In the genomic region with DNA sequence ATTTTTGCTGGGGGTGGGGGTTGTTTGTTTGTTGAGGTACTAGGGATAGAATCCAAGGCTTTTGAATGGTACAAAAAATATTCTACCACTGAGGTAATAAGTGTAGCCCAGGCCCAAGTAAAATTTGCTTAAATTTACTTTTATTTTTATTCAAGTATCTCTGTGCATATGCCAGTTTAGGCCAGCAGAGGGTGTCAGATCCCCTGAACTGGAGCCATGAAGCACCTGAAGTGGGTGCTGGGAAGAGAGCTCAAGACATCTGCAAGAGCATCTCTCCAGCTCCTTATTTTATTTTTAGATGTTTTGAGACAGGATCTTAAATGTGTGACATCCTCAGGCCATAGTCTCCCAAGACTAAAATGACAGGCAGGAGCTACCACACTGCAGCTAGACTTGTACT, we compare ENCODE assay signal across 8 mouse cellular contexts. TPM values are rescaled to one million over a fixed set of nuclear protein-coding genes. Genes with fewer than 3 reads are reported as not detected.
DNase-seq lines count a peak whose midpoint lies in the region; ATAC-seq and TF ChIP-seq lines count a peak whose summit lies in the region.

No protein-coding gene starts in this region.

- no peak overlapping the region for H3K4me3 ChIP-seq in thymus, adult 2 months (ENCODE audit: control insufficient read depth, insufficient read depth, low read length)
- H3K4me3 ChIP-seq in embryonic fibroblast, embryonic 13.5 days (ENCODE audit: insufficient read depth, low read length): no peak overlapping the region

- no peaks in the 10 kb centered on the region for H3K27me3 ChIP-seq in thymus, adult 2 months (ENCODE audit: control insufficient read depth, insufficient read depth, low read length)

- H3K4me1 ChIP-seq in thymus, adult 2 months (replicated peaks; ENCODE audit: control insufficient read depth, insufficient read depth, low read length): peaks cover 19% of the 10 kb centered on the region
- H3K4me1 ChIP-seq in embryonic fibroblast, embryonic 13.5 days (ENCODE audit: control insufficient read depth, insufficient read depth, low read length): peaks cover 17% of the 10 kb centered on the region

- peak; percentile 37 for DNase-seq in heart, postnatal 4 days
- no peak for DNase-seq in heart, adult 11 months
- DNase-seq in thymus, adult 2 months: peak; percentile 56
- no peak for DNase-seq in thymus, adult 18-20 months
- peak; percentile 69 for DNase-seq in thymus, postnatal 14 days
- no peak for DNase-seq in left cerebral cortex, postnatal 10 days (ENCODE audit: extremely low spot score in 1 of 2, low spot score in 2 of 2)

- no peak for TF ChIP-seq POLR2A in thymus, adult 2 months (IDR thresholded peaks at IDR 0.05; ENCODE audit: control insufficient read depth, extremely low read depth, insufficient read depth, low read length, poor library complexity)
- TF ChIP-seq POLR2A in embryonic fibroblast, embryonic 13.5 days (IDR thresholded peaks at IDR 0.05; ENCODE audit: low read depth, low read length): no peak

- peaks cover 64% of the 10 kb centered on the region for H3K36me3 ChIP-seq in thymus, adult 2 months (ENCODE audit: control insufficient read depth, insufficient read depth, low read length)

- intact Hi-C loops in left cerebral cortex, postnatal 10 days (cut with DNase I): no loop called here

- no peak for TF ChIP-seq CTCF in thymus, adult 2 months (IDR thresholded peaks at IDR 0.05; ENCODE audit: borderline replicate concordance, control insufficient read depth, extremely low read depth, insufficient read depth, low read length, poor library complexity)
- TF ChIP-seq CTCF in embryonic fibroblast, embryonic 13.5 days (IDR thresholded peaks at IDR 0.05; ENCODE audit: borderline replicate concordance, insufficient read depth, low read length): peak; percentile 28; the same call in 1 of the 2 replicates

- no peak for ATAC-seq in inflammation-experienced regulatory T-cells, adult 6 months

- no peak overlapping the region for H3K27ac ChIP-seq in thymus, adult 2 months (ENCODE audit: control insufficient read depth, insufficient read depth, low read length)
- H3K27ac ChIP-seq in embryonic fibroblast, embryonic 13.5 days (ENCODE audit: insufficient read depth, low read length): no peak overlapping the region

RNA-seq across cellular contexts. Expression of a gene that starts 15.8 kb away (rescaled TPM):
- 10 to 100 TPM; 88.9 to 90.8 TPM for total RNA-seq in heart, postnatal 4 days (2021)
- polyA plus RNA-seq in thymus, adult 2 months (2012; rRNA removed): 192 and 203 TPM in 2 replicates
- polyA plus RNA-seq in embryonic fibroblast, embryonic 13.5 days (2011; ENCODE audit: insufficient read length, low read depth, missing spikeins): 317 and 412 TPM in 2 replicates
- polyA plus RNA-seq in inflammation-experienced regulatory T-cells, adult 6 months (2017; shearing (Covaris generic)): 100 to 1,000 TPM; 303 to 446 (median 377) TPM
- total RNA-seq in left cerebral cortex, postnatal 10 days (2021): 100 to 1,000 TPM; 203 to 204 TPM

RNA-seq across cellular contexts. Expression of a gene that starts 34.0 kb away (rescaled TPM):
- 10 to 100 TPM; 35.5 to 36.4 TPM for total RNA-seq in heart, postnatal 4 days (2021)
- polyA plus RNA-seq in thymus, adult 2 months (2012; rRNA removed): 79.5 and 86.7 TPM in 2 replicates
- polyA plus RNA-seq in embryonic fibroblast, embryonic 13.5 days (2011; ENCODE audit: insufficient read length, low read depth, missing spikeins): 66.8 and 75.8 TPM in 2 replicates
- polyA plus RNA-seq in inflammation-experienced regulatory T-cells, adult 6 months (2017; shearing (Covaris generic)): 100 to 1,000 TPM in 2 of 3 experiments, 10 to 100 TPM in 1; 88.2 to 161 (median 123) TPM
- 10 to 100 TPM; 74.2 to 77.4 TPM for total RNA-seq in left cerebral cortex, postnatal 10 days (2021)

Comparison
In these comparisons a context has a peak if more than half of its experiments do, and no peak if none do; other contexts are left out.
1. DNase-seq: peak in heart, postnatal 4 days (single experiment), thymus, adult 2 months (single experiment) and thymus, postnatal 14 days (single experiment); none in heart, adult 11 months (single experiment), thymus, adult 18-20 months (0 of 2) and left cerebral cortex, postnatal 10 days (0 of 2).